Mouse (Mus musculus): ENCODE data around the gene Prkn. TPM values are rescaled to one million over a fixed set of nuclear protein-coding genes. Genes with fewer than 3 reads are reported as not detected.

Gene Prkn
- polyA plus RNA-seq, 1 experiment from 2014 or later = 0.64 TPM

- Histone ChIP-seq H3K9ac (no peak overlapping the region), H3K4me3 (no peak overlapping the region), H3K4me1 (no peaks in the 10 kb centered on the region), H3K4me2 (no peak overlapping the region), H3K36me3 (no peaks in the 10 kb centered on the region), H3K9me3 (replicated peaks) (no peaks in the 10 kb centered on the region), H3K27ac (no peak overlapping the region), H3K27me3 (replicated peaks) (no peaks in the 10 kb centered on the region)
- ATAC-seq = no peak
- 69% methylated on average over 4 of the region's 4 CpGs for WGBS (ENCODE audit: insufficient replicate concordance)
These were observed 864.8 kb downstream of the Prkn start for GRCm38 (mm10) chr17:11705005-11705404.

DNA sequence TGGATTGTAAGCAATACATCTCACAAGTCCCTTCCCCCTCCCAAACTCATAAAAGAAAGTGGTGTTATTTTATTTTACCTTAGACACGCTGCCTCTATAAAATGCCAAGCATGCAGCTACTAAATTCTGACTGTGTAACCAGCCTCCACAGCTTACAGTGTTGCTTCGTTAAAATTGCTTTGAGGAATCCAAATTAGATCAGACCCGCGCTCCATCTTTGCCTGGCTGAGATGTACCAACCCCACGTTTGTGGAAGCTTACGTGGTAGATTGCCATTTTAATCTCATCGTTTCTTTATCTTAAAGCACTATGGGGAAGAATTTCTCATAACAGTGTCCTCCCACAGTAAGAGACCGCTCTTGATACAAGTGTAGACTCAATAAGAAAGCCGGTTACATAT lies 865.6 kb downstream of the Prkn start:
- no peaks in the 10 kb centered on the region for H3K9me3 ChIP-seq (replicated peaks)
- no peak overlapping the region for H3K27ac ChIP-seq
- no peak for ATAC-seq
- no peak overlapping the region for H3K4me3 ChIP-seq
- no peak overlapping the region for H3K9ac ChIP-seq
- no peaks in the 10 kb centered on the region for H3K4me1 ChIP-seq
- H3K4me2 ChIP-seq = no peak overlapping the region
- no peaks in the 10 kb centered on the region for H3K36me3 ChIP-seq
- WGBS (ENCODE audit: insufficient replicate concordance) = 71% methylated on average over 9 of the region's 9 CpGs
- no peaks in the 10 kb centered on the region for H3K27me3 ChIP-seq (replicated peaks)

DNA sequence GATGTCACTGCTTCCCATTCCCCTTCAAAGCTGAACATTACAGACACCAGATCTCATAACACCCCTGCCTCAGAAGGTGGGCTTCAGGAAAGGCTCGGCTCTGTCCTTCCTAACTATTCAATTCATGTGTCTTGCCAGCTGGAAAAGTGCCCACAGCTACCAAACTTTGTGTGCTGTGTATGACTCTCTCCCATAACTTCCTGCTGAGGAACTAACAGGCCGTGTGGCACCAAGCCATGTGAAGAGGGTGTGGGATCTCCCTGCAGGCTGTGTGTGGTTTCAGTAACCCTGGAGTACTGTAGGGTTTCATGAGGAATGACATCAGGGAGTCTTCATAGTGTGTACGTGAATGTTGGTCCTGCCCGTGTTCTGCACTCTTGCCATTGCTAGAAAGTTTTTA lies 871.9 kb downstream of the Prkn start:
- Histone ChIP-seq H3K36me3 (no peaks in the 10 kb centered on the region), H3K9me3 (replicated peaks) (no peaks in the 10 kb centered on the region), H3K27ac (no peak overlapping the region), H3K4me2 (no peak overlapping the region), H3K27me3 (replicated peaks) (no peaks in the 10 kb centered on the region), H3K4me1 (no peaks in the 10 kb centered on the region), H3K9ac (no peak overlapping the region), H3K4me3 (no peak overlapping the region)
- no peak for ATAC-seq
- 59% methylated on average over 4 of the region's 4 CpGs for WGBS (ENCODE audit: insufficient replicate concordance)

DNA sequence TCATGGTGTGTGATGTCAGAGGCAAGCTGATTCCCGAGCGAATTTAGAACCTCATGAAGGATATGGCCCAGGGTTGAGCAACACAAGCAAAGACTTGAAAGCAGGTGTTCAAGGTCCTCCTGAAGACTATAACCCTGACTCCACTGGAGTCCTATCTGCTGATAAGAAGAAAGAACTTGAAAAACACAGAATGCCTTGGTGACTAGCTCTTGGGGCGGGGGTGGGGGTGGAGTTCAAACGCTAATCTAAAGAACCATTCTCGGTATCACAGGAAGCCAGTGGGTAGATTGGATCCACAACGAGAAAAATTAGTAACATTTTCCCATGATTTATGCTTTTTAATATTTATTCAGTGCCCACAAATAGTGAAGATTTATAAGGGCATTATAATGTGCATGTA lies 879.6 kb downstream of the Prkn start:
- H3K9me3 ChIP-seq (replicated peaks) = no peaks in the 10 kb centered on the region
- ATAC-seq = no peak
- no peak overlapping the region for H3K27ac ChIP-seq
- no peaks in the 10 kb centered on the region for H3K4me1 ChIP-seq
- no peak overlapping the region for H3K4me2 ChIP-seq
- no peak overlapping the region for H3K4me3 ChIP-seq
- no peaks in the 10 kb centered on the region for H3K27me3 ChIP-seq (replicated peaks)
- no peak overlapping the region for H3K9ac ChIP-seq
- WGBS (ENCODE audit: insufficient replicate concordance) = 38% methylated on average over 6 of the region's 6 CpGs
- no peaks in the 10 kb centered on the region for H3K36me3 ChIP-seq

- 69% methylated on average over 5 of the region's 5 CpGs for WGBS (ENCODE audit: insufficient replicate concordance)
- H3K9ac ChIP-seq = no peak overlapping the region
- H3K4me2 ChIP-seq = no peak overlapping the region
- H3K4me1 ChIP-seq = no peaks in the 10 kb centered on the region
- H3K27ac ChIP-seq = no peak overlapping the region
- no peak for ATAC-seq
- no peak overlapping the region for H3K4me3 ChIP-seq
- H3K9me3 ChIP-seq (replicated peaks) = no peaks in the 10 kb centered on the region
- no peaks in the 10 kb centered on the region for H3K36me3 ChIP-seq
- H3K27me3 ChIP-seq (replicated peaks) = no peaks in the 10 kb centered on the region
These were observed 881.7 kb downstream of the Prkn start for GRCm38 (mm10) chr17:11721906-11722305.

GRCm38 (mm10) chr17:11722478-11722877 lies 882.3 kb downstream of the Prkn start:
- H3K27ac ChIP-seq = no peak overlapping the region
- no peak for ATAC-seq
- no peak overlapping the region for H3K4me2 ChIP-seq
- H3K4me1 ChIP-seq = no peaks in the 10 kb centered on the region
- H3K36me3 ChIP-seq = no peaks in the 10 kb centered on the region
- WGBS (ENCODE audit: insufficient replicate concordance) = 58% methylated on average over 1 of the region's 1 CpGs
- no peaks in the 10 kb centered on the region for H3K27me3 ChIP-seq (replicated peaks)
- H3K9ac ChIP-seq = no peak overlapping the region
- H3K9me3 ChIP-seq (replicated peaks) = no peaks in the 10 kb centered on the region
- no peak overlapping the region for H3K4me3 ChIP-seq

DNA sequence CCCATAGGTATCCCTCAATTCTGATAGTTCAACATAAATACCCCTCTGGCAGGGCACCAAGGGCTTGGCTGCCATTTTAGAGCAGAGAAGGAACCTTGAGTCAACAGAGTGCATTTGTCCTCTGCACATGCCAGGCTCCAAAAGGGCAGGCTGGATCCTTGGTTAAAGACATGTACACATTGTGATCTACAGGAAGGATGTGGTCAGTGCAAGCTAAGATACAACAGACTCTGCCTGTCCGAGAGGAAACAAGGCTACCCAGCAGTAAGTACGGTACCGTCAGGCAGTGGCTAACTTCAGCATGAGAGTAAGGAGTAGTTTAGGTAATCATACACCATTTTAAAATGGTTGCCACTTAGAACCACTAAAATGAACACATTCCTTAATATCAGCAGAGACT lies 884.0 kb downstream of the Prkn start:
- 22% methylated on average over 3 of the region's 3 CpGs for WGBS (ENCODE audit: insufficient replicate concordance)
- Histone ChIP-seq H3K4me3 (no peak overlapping the region), H3K36me3 (no peaks in the 10 kb centered on the region), H3K4me2 (no peak overlapping the region), H3K27me3 (replicated peaks) (no peaks in the 10 kb centered on the region), H3K27ac (no peak overlapping the region), H3K9me3 (replicated peaks) (no peaks in the 10 kb centered on the region), H3K9ac (no peak overlapping the region), H3K4me1 (no peaks in the 10 kb centered on the region)
- ATAC-seq = no peak

DNA sequence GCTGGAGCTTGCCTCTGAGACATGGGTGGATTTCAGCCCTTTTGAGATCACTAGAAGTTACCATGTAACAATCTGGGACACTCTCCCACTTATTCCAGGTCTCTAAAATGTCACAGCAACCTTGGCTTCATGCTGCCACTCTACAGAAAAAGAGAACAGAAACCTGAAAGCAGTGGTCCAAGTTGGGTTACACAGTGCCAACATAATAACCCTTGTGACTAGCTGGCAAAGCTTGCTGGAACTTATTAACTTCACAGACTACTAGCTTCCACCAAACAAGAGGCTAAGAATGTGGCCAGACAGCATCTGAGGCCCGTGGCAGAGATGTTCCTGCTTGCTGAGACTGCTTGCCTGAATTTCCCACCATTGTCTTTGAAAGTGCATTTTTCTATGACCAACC lies 886.9 kb downstream of the Prkn start:
- no peak overlapping the region for H3K9ac ChIP-seq
- no peak for ATAC-seq
- H3K4me3 ChIP-seq = no peak overlapping the region
- H3K27ac ChIP-seq = no peak overlapping the region
- no peaks in the 10 kb centered on the region for H3K4me1 ChIP-seq
- H3K4me2 ChIP-seq = no peak overlapping the region
- no peaks in the 10 kb centered on the region for H3K9me3 ChIP-seq (replicated peaks)
- H3K36me3 ChIP-seq = no peaks in the 10 kb centered on the region
- 34% methylated on average over 1 of the region's 1 CpGs for WGBS (ENCODE audit: insufficient replicate concordance)
- no peaks in the 10 kb centered on the region for H3K27me3 ChIP-seq (replicated peaks)

DNA sequence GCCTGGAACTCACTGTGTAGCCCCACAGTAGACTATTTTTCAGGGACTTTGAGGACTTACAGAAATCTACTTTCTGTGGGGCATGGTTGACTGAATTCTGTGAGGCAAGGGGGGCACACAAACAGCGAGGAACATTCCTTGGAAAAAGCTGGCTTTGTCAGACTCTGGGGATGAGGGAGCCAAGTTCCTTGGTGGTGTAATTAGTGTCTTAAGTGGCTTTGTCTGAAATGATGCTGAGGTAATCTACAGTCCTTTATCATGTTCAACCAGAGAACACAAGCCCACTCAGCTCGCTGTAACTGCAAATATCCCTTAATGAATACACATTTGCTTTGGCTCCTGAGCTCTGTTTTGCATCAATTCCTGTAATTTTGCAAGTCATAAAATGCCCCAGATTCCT lies 888.1 kb downstream of the Prkn start:
- Histone ChIP-seq H3K36me3 (no peaks in the 10 kb centered on the region), H3K27me3 (replicated peaks) (no peaks in the 10 kb centered on the region), H3K9me3 (replicated peaks) (no peaks in the 10 kb centered on the region), H3K4me1 (no peaks in the 10 kb centered on the region), H3K4me3 (no peak overlapping the region), H3K9ac (no peak overlapping the region), H3K4me2 (no peak overlapping the region), H3K27ac (no peak overlapping the region)
- 66% methylated on average over 2 of the region's 2 CpGs for WGBS (ENCODE audit: insufficient replicate concordance)
- ATAC-seq = no peak

GRCm38 (mm10) chr17:11730656-11731594 lies 890.7 kb downstream of the Prkn start:
- ATAC-seq = no peak
- no peaks in the 10 kb centered on the region for H3K9me3 ChIP-seq (replicated peaks)
- H3K27ac ChIP-seq = no peak overlapping the region
- no peak overlapping the region for H3K9ac ChIP-seq
- no peak overlapping the region for H3K4me3 ChIP-seq
- H3K4me1 ChIP-seq = peaks cover 3% of the 10 kb centered on the region; the same call in 1 of the 2 replicates
- H3K4me2 ChIP-seq = no peak overlapping the region
- whole genome bisulfite sequencing (ENCODE audit: insufficient replicate concordance) = 66% methylated on average over 12 of the region's 12 CpGs
- H3K36me3 ChIP-seq = no peaks in the 10 kb centered on the region
- no peaks in the 10 kb centered on the region for H3K27me3 ChIP-seq (replicated peaks)

GRCm38 (mm10) chr17:11735158-11735877 lies 895.1 kb downstream of the Prkn start:
- peaks cover 3% of the 10 kb centered on the region; the same call in 1 of the 2 replicates for H3K4me1 ChIP-seq
- no peaks in the 10 kb centered on the region for H3K9me3 ChIP-seq (replicated peaks)
- H3K36me3 ChIP-seq = no peaks in the 10 kb centered on the region
- H3K4me3 ChIP-seq = no peak overlapping the region
- H3K27me3 ChIP-seq (replicated peaks) = no peaks in the 10 kb centered on the region
- no peak overlapping the region for H3K4me2 ChIP-seq
- no peak overlapping the region for H3K27ac ChIP-seq
- ATAC-seq = no peak
- H3K9ac ChIP-seq = no peak overlapping the region
- 66% methylated on average over 12 of the region's 12 CpGs for WGBS (ENCODE audit: insufficient replicate concordance)

DNA sequence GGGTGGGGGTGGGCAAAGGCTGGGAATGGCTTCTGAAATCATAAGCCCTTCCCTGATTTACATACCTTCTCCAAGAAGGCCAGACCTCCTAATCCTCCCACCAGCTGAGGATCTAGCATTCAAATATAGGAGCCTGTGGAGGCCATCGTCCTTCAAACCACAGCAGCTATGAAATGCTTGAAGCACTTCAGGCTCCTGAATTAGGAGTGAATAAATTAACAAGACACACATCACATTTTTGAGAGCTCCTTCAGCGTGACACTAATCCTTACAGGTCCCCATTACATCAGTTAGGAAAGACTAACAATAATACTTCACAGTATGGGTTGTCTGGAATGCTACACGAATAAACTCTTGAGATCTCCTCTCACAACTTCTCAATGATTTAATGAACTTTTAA lies 896.3 kb downstream of the Prkn start:
- 62% methylated on average over 3 of the region's 3 CpGs for WGBS (ENCODE audit: insufficient replicate concordance)

More for the DNA sequence above, 896.3 kb downstream of the Prkn start:
- no peaks in the 10 kb centered on the region for H3K27me3 ChIP-seq (replicated peaks)
- no peak for ATAC-seq
- no peaks in the 10 kb centered on the region for H3K9me3 ChIP-seq (replicated peaks)
- no peak overlapping the region for H3K27ac ChIP-seq
- no peak overlapping the region for H3K9ac ChIP-seq
- H3K4me1 ChIP-seq = peaks cover 3% of the 10 kb centered on the region; the same call in 1 of the 2 replicates
- no peaks in the 10 kb centered on the region for H3K36me3 ChIP-seq
- no peak overlapping the region for H3K4me3 ChIP-seq
- H3K4me2 ChIP-seq = no peak overlapping the region

All from liver, embryonic 12.5 days (tissue).